Mouse (Mus musculus) myocyte (in vitro differentiated cells): Measurements from ENCODE around the gene Mrps34.
"Not testable (repeated sequence)": the region's sequence is repeated elsewhere in the genome, so short reads cannot be mapped to it uniquely, and the experiment has no call there.

ENCODE experiments used
- E2F4 ChIP-seq: IDR thresholded peaks from one replicate; pipeline ENCODE4 v1.6.1; 2011; ENCODE audit warnings: mild to moderate bottlenecking, control low read depth, moderate library complexity; ENCODE audit not compliant: insufficient read depth
- MAX ChIP-seq: IDR thresholded peaks from one replicate; pipeline ENCODE4 v1.6.1; 2011; ENCODE audit warnings: low read depth, mild to moderate bottlenecking, control low read depth
- MYOD1 ChIP-seq, 3 experiments: IDR thresholded peaks; one replicate each; pipeline ENCODE4 v1.6.1; 2011; ENCODE audit warnings: control low read depth in 2 of 3, low read depth in 2 of 3, mild to moderate bottlenecking in 2 of 3, moderate library complexity in 1 of 3; ENCODE audit not compliant: insufficient read length in 2 of 3, control insufficient read depth in 1 of 3
- MYOG ChIP-seq, 3 experiments: IDR thresholded peaks; one replicate each; pipeline ENCODE4 v1.6.1; 2011; ENCODE audit warnings: control low read depth in 2 of 3, low read depth in 2 of 3, mild to moderate bottlenecking in 2 of 3; ENCODE audit not compliant: insufficient read length in 2 of 3, control insufficient read depth in 1 of 3, insufficient read depth in 1 of 3
- POLR2A ChIP-seq: IDR thresholded peaks from one replicate; pipeline ENCODE4 v1.6.1; 2011; ENCODE audit warnings: low read depth, mild to moderate bottlenecking, control low read depth, moderate library complexity; ENCODE audit not compliant: insufficient read length
- POLR2AphosphoS2 ChIP-seq: IDR thresholded peaks from one replicate; pipeline ENCODE4 v1.6.1; 2011; ENCODE audit warnings: low read depth, control low read depth; ENCODE audit not compliant: insufficient read length
- TCF3 ChIP-seq: IDR thresholded peaks from one replicate; pipeline ENCODE4 v1.6.1; 2011; ENCODE audit warnings: low read depth, control low read depth; ENCODE audit not compliant: insufficient read length
- USF1 ChIP-seq: IDR thresholded peaks from one replicate; pipeline ENCODE4 v1.6.1; 2011; ENCODE audit warnings: low read depth, mild to moderate bottlenecking, control low read depth, moderate library complexity

DNA sequence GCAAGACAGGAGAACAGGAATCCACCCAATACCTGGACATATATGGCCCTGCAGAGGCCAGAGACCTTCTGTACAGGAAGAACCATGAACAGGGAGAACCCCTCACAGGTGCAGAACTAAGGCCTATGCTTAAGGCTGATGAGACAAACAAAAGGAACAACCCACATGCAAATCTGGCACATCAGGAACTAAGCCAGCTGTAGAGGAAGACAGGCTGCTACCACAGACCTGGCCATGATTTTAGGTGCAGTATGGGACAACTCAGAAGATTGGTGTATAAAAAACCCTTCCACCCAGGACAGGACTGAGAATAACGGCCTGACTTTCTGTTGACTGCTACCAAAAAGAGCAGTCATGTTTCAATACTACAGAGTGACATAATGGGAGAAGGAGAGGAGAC lies 48.7 kb downstream of the Mrps34 start:
- TF ChIP-seq POLR2AphosphoS2; POLR2A; TCF3; USF1; MYOG (IDR thresholded peaks at IDR 0.05; ENCODE audit: control insufficient read depth in 1 of 3, insufficient read depth in 1 of 3, insufficient read length in 2 of 3, low read depth in 2 of 3); MAX; MYOD1 (IDR thresholded peaks at IDR 0.05; ENCODE audit: control insufficient read depth in 1 of 3, insufficient read length in 2 of 3, low read depth in 2 of 3); E2F4: not testable (repeated sequence)
